Mouse (Mus musculus): Measurements from ENCODE around the gene Esam. TPM values are rescaled to one million over a fixed set of nuclear protein-coding genes. Genes with fewer than 3 reads are reported as not detected.

Gene Esam
- total RNA-seq, 2 experiments from 2014 or later: 66.9 to 79.2 TPM

Other genes starting within 250 kb of the Esam start
- gene Ccdc15, start 179.6 kb upstream of the Esam start, total RNA-seq (2021): 1 to 10 TPM; 1.4 to 2.0 TPM
- gene Hepacam, start 160.7 kb upstream of the Esam start, total RNA-seq (2021): not detected
- gene Robo4, start 126.2 kb upstream of the Esam start, total RNA-seq (2021): 10 to 100 TPM; 29.6 to 38.7 TPM
- not detected for gene Robo3, start 94.8 kb upstream of the Esam start, total RNA-seq (2021)
- gene Msantd2, start 38.8 kb upstream of the Esam start, total RNA-seq (2021): 1 to 10 TPM; 6.7 to 6.9 TPM
- gene Vsig2, start 11.2 kb downstream of the Esam start, total RNA-seq (2021): 1 to 10 TPM; 4.0 to 4.7 TPM
- gene Nrgn, start 24.8 kb downstream of the Esam start, total RNA-seq (2021): 1 to 10 TPM; 4.5 to 6.1 TPM
- gene Siae, start 27.6 kb downstream of the Esam start, total RNA-seq (2021): 1 to 10 TPM; 9.6 to 9.7 TPM
- gene Spa17, start 85.6 kb downstream of the Esam start, total RNA-seq (2021): 1 to 10 TPM; 2.6 to 2.7 TPM
- 10 to 100 TPM; 35.2 to 37.8 TPM for gene Tbrg1, start 129.2 kb downstream of the Esam start, total RNA-seq (2021)
- gene Panx3, start 141.2 kb downstream of the Esam start, total RNA-seq (2021): not detected
- gene Olfr160, start 188.2 kb downstream of the Esam start, total RNA-seq (2021): not detected
- not detected for gene Olfr874, start 217.0 kb downstream of the Esam start, total RNA-seq (2021)
- gene Olfr875, start 243.8 kb downstream of the Esam start, total RNA-seq (2021): not detected